Mouse (Mus musculus) heart, embryonic 14.5 days (tissue): Measurements from ENCODE around the gene BC052040. TPM values are rescaled to one million over a fixed set of nuclear protein-coding genes. Genes with fewer than 3 reads are reported as not detected.

Source experiments
- ATAC-seq: fragments of 200-750 bp; cut with Nextera tagmentation; 2 replicates; pipeline ENCODE4 v1.8.0; 2017; ENCODE audit warnings: low read depth, moderate TSS enrichment; ENCODE audit not compliant: insufficient number of reproducible peaks, insufficient read depth, low FRiP score
- H3K27ac ChIP-seq, 2 experiments: fragments of 200-500 bp in 1 of 2; fragments of 300-500 bp in 1 of 2; sonication (generic) in 1 of 2; replicated peaks in 1 of 2; 2 replicates each; pipeline ENCODE4 v1.5.1; 2012 to 2014; ENCODE audit warnings: low read depth in 2 of 2, low read length in 2 of 2, control low read depth in 1 of 2, mild to moderate bottlenecking in 1 of 2, mixed read lengths in 1 of 2; ENCODE audit not compliant: control insufficient read depth in 1 of 2, insufficient read depth in 1 of 2
- H3K27me3 ChIP-seq: fragments of 300-500 bp; sonication (generic); 2 replicates; pipeline ENCODE4 v1.6.1; 2014; ENCODE audit warnings: mild to moderate bottlenecking, low read length, control low read depth; ENCODE audit not compliant: control insufficient read depth, insufficient read depth
- H3K36me3 ChIP-seq: fragments of 300-500 bp; sonication (generic); 2 replicates; pipeline ENCODE4 v1.6.1; 2014; ENCODE audit warnings: mild to moderate bottlenecking, control low read depth, low read length, mixed read lengths; ENCODE audit not compliant: control insufficient read depth, insufficient read depth
- H3K4me1 ChIP-seq, 2 experiments: fragments of 200-500 bp in 1 of 2; fragments of 300-500 bp in 1 of 2; sonication (generic) in 1 of 2; 2 replicates each; pipeline ENCODE4 v1.6.1; 2012 to 2014; ENCODE audit warnings: low read length in 2 of 2, control low read depth in 1 of 2, mixed read lengths in 1 of 2; ENCODE audit not compliant: control insufficient read depth in 2 of 2, insufficient read depth in 2 of 2
- H3K4me2 ChIP-seq: fragments of 300-500 bp; sonication (generic); 2 replicates; pipeline ENCODE4 v1.6.1; 2014; ENCODE audit warnings: mild to moderate bottlenecking, low read length
- H3K4me3 ChIP-seq, 2 experiments: fragments of 200-500 bp in 1 of 2; fragments of 300-500 bp in 1 of 2; sonication (generic) in 1 of 2; 2 replicates each; pipeline ENCODE4 v1.5.1; 2012 to 2014; ENCODE audit warnings: low read length in 2 of 2, mild to moderate bottlenecking in 2 of 2, control low read depth in 1 of 2, low read depth in 1 of 2, moderate library complexity in 1 of 2; ENCODE audit not compliant: control insufficient read depth in 1 of 2, insufficient read depth in 1 of 2
- H3K9ac ChIP-seq: fragments of 300-500 bp; sonication (generic); 2 replicates; pipeline ENCODE4 v1.6.1; 2014; ENCODE audit warnings: mild to moderate bottlenecking, low read length
- H3K9me3 ChIP-seq: fragments of 300-500 bp; sonication (generic); 2 replicates; pipeline ENCODE4 v1.6.1; 2016; ENCODE audit warnings: low read length, control low read depth; ENCODE audit not compliant: control insufficient read depth
- WGBS: fragments of 180-500 bp; shearing (Covaris S2); extraction: QIAGEN DNeasy Blood & Tissue Kit; methylation state at CpG from one replicate; pipeline ENCODE4 v1.1.7; 2014; 5-methylcytosine and 5-hydroxymethylcytosine counted together
- polyA plus RNA-seq: library from polyadenylated mRNA; unstranded; fragments of >200 nt; fragmentation: Nextera tagmentation; extraction: Ambion mirVana; gene quantifications from 2 replicates; pipeline ENCODE4 v1.2.1, GENCODE M21; 2014

BC052040 gene
- polyA plus RNA-seq, 1 experiment from 2014 or later = 9.6 TPM

- H3K36me3 ChIP-seq = no peaks in the 10 kb centered on the region
- H3K4me2 ChIP-seq = no peak overlapping the region
Measured at GRCm38 (mm10) chr2:115772709-115773108, 191.2 kb downstream of the BC052040 start.

DNA sequence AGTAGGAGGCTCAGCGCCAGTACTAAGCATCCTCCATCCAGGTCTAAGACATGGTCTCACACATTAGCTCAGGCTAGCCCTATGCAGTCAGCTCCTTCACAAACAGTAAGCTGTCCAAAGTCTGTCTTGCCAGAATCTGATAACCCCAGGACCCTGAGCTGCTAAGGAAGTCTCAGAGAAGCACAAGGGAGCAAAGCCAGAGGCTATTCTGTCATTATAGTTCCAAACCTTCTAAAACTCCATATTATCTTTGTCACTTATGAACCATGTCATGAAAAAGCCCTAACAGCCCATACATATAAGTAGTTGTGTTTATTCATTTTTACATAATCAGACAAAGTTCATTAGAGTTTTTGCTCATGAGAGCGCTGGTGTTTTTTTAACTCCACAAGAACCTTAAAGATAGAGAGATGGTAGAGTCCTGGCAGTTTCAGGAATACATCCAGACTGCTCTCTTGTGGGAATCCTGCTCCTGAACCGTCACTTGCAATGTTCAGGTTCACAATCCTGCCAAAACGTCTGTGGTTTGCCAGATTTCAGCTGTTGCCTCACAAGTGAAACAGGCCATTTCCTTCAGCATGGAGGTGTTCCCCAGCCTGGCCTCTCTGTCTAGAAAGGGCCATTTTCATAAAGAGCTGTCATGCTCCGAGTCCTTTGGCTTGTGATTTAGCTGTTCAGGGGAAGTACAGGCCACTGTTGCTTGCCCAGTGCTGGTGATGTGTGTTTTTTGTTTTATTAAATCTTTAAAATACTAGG is 192.8 kb downstream of the BC052040 start:
- ATAC-seq = no peak

More at GRCm38 (mm10) chr2:115772709-115773108, 191.2 kb downstream of the BC052040 start:
- Histone ChIP-seq H3K9me3 (no peaks in the 10 kb centered on the region), H3K4me1 (peaks cover 16 to 29% of the 10 kb centered on the region in 2 experiments), H3K9ac (no peak overlapping the region), H3K4me3 (no peak overlapping the region), H3K27me3 (no peaks in the 10 kb centered on the region), H3K27ac (no peak overlapping the region)
- no peak for ATAC-seq
- WGBS = 84% methylated on average over 1 of the region's 1 CpGs

GRCm38 (mm10) chr2:115775488-115776217 is 194.1 kb downstream of the BC052040 start:
- Histone ChIP-seq H3K4me3 (no peak overlapping the region), H3K4me1 (peaks cover 19 to 35% of the 10 kb centered on the region in 2 experiments), H3K9ac (no peak overlapping the region), H3K36me3 (no peaks in the 10 kb centered on the region), H3K27me3 (no peaks in the 10 kb centered on the region), H3K27ac (peak overlapping the region; percentile 38 to 45; a peak in 3 of 4 replicates), H3K4me2 (no peak overlapping the region), H3K9me3 (no peaks in the 10 kb centered on the region)
- no peak for ATAC-seq
- 60% methylated on average over 8 of the region's 8 CpGs for WGBS

More for the DNA sequence above, 192.8 kb downstream of the BC052040 start:
- Histone ChIP-seq H3K27ac (no peak overlapping the region), H3K4me1 (peaks cover 18 to 29% of the 10 kb centered on the region in 2 experiments), H3K27me3 (no peaks in the 10 kb centered on the region), H3K9ac (no peak overlapping the region), H3K4me2 (no peak overlapping the region), H3K36me3 (no peaks in the 10 kb centered on the region), H3K4me3 (no peak overlapping the region), H3K9me3 (no peaks in the 10 kb centered on the region)
- WGBS = 74% methylated on average over 5 of the region's 5 CpGs

GRCm38 (mm10) chr2:115776924-115777860 is 195.7 kb downstream of the BC052040 start:
- Histone ChIP-seq H3K4me1 (peaks cover 20 to 36% of the 10 kb centered on the region in 2 experiments), H3K36me3 (no peaks in the 10 kb centered on the region), H3K4me2 (peak overlapping the region; percentile 28), H3K4me3 (no peak overlapping the region), H3K27ac (peak overlapping the region; percentile 45 to 67), H3K9ac (0 out of 2 replicates have a peak overlapping the region, but pooled peaks have one; percentile 4), H3K9me3 (no peaks in the 10 kb centered on the region), H3K27me3 (no peaks in the 10 kb centered on the region)
- WGBS = 27% methylated on average over 17 of the region's 17 CpGs
- peak; percentile 56 for ATAC-seq

- H3K4me1 ChIP-seq = peaks cover 18 to 27% of the 10 kb centered on the region in 2 experiments
- no peaks in the 10 kb centered on the region for H3K9me3 ChIP-seq
- H3K27ac ChIP-seq = peak overlapping the region; percentile 17 to 35; a peak in 2 of 4 replicates
- H3K4me2 ChIP-seq = no peak overlapping the region
- WGBS = 50% methylated on average over 5 of the region's 5 CpGs
- no peaks in the 10 kb centered on the region for H3K36me3 ChIP-seq
- H3K27me3 ChIP-seq = no peaks in the 10 kb centered on the region
- no peak overlapping the region for H3K9ac ChIP-seq
- no peak overlapping the region for H3K4me3 ChIP-seq
- no peak for ATAC-seq
Measured at GRCm38 (mm10) chr2:115780546-115781011, 199.1 kb downstream of the BC052040 start.

- no peaks in the 10 kb centered on the region for H3K9me3 ChIP-seq
- H3K27ac ChIP-seq = no peak overlapping the region
- H3K36me3 ChIP-seq = no peaks in the 10 kb centered on the region
- H3K4me3 ChIP-seq = no peak overlapping the region
- H3K27me3 ChIP-seq = no peaks in the 10 kb centered on the region
- peaks cover 4 to 9% of the 10 kb centered on the region in 2 experiments for H3K4me1 ChIP-seq
- WGBS = 18% methylated on average over 6 of the region's 6 CpGs
- H3K9ac ChIP-seq = no peak overlapping the region
- H3K4me2 ChIP-seq = peak overlapping the region; percentile 0; the same call in 1 of the 2 replicates
- ATAC-seq = no peak
Measured at GRCm38 (mm10) chr2:115785687-115786086, 204.2 kb downstream of the BC052040 start.

DNA sequence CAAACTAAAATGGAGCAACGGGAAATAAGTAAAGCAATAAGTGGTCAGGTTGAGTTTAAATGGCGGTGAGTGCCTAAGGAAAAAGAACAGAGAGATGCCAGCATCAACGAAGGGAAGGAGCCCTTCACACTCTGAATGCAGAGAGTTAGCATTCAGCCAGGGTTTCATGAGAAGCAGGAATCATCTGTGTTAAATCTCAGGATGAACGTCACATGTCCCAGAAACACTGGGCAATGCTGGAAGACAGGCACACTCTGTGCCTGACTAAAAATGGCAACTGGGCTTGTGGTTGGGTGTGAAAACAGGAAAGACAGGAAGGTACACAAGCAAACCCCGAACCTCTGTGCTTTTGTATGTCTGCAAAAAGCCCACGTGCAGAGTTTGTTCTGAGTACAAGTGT is 217.3 kb downstream of the BC052040 start:
- no peak overlapping the region for H3K9ac ChIP-seq
- H3K4me3 ChIP-seq = no peak overlapping the region
- H3K4me2 ChIP-seq = no peak overlapping the region
- H3K27ac ChIP-seq = no peak overlapping the region
- 79% methylated on average over 6 of the region's 6 CpGs for WGBS
- H3K4me1 ChIP-seq = peaks cover 3% of the 10 kb centered on the region in 2 experiments; a peak in 1 of 4 replicates
- no peak for ATAC-seq
- no peaks in the 10 kb centered on the region for H3K27me3 ChIP-seq
- no peaks in the 10 kb centered on the region for H3K36me3 ChIP-seq
- H3K9me3 ChIP-seq = no peaks in the 10 kb centered on the region
